Mouse (Mus musculus): ENCODE data around the gene Bfsp1. TPM values are rescaled to one million over a fixed set of nuclear protein-coding genes. Genes with fewer than 3 reads are reported as not detected.

Gene Bfsp1
- total RNA-seq, 1 experiment = 0.62 TPM

GRCm38 (mm10) chr2:143852295-143853275 is 10.4 kb downstream of the Bfsp1 start:
- H3K9me3 ChIP-seq (ENCODE audit: control insufficient read depth, insufficient read depth, low read depth, low read length) = no peaks in the 10 kb centered on the region
- no peaks in the 10 kb centered on the region for H3K36me3 ChIP-seq (ENCODE audit: control insufficient read depth, insufficient read depth, low read length, poor library complexity, severe bottlenecking)
- H3K4me3 ChIP-seq (ENCODE audit: insufficient read depth in 1 of 2, low read depth in 1 of 2, low read length in 2 of 2, poor library complexity in 1 of 2, severe bottlenecking in 1 of 2) = no peak overlapping the region
- TF ChIP-seq ZC3H11A (IDR thresholded peaks at IDR 0.05; ENCODE audit: borderline replicate concordance, low read depth, low read length) (no peak), MAFK (IDR thresholded peaks at IDR 0.05; ENCODE audit: insufficient read depth, low read depth, low read length) (no peak), HCFC1 (IDR thresholded peaks at IDR 0.05; ENCODE audit: borderline replicate concordance, insufficient read depth, low read length) (no peak)
- H3K4me1 ChIP-seq (ENCODE audit: control insufficient read depth in 2 of 2, insufficient read depth in 2 of 2, low read length in 2 of 2, poor library complexity in 1 of 2) = no peaks in the 10 kb centered on the region
- H3K27ac ChIP-seq (ENCODE audit: insufficient read depth, low read depth, low read length, poor library complexity, severe bottlenecking) = no peak overlapping the region
- no peak overlapping the region for H3K9ac ChIP-seq (ENCODE audit: insufficient read depth, low read depth, low read length, poor library complexity, severe bottlenecking)
- in situ Hi-C loops (cut with MboI; ENCODE audit: low sequenced_read_pairs in 2 of 2, unreplicated experiment in 2 of 2) = no loop called here
- no peak for DNase-seq (ENCODE audit: low read depth, low spot score)

GRCm38 (mm10) chr2:143851354-143852221 is 11.4 kb downstream of the Bfsp1 start:
- H3K27ac ChIP-seq (ENCODE audit: insufficient read depth, low read depth, low read length, poor library complexity, severe bottlenecking) = no peak overlapping the region
- no peak overlapping the region for H3K4me3 ChIP-seq (ENCODE audit: insufficient read depth in 1 of 2, low read depth in 1 of 2, low read length in 2 of 2, poor library complexity in 1 of 2, severe bottlenecking in 1 of 2)
- TF ChIP-seq ZC3H11A (IDR thresholded peaks at IDR 0.05; ENCODE audit: borderline replicate concordance, low read depth, low read length) (no peak), ZNF384 (IDR thresholded peaks at IDR 0.05; ENCODE audit: low read depth, low read length) (no peak), MAFK (IDR thresholded peaks at IDR 0.05; ENCODE audit: insufficient read depth, low read depth, low read length) (no peak), CHD2 (IDR thresholded peaks at IDR 0.05; ENCODE audit: low read depth, low read length) (no peak), HCFC1 (IDR thresholded peaks at IDR 0.05; ENCODE audit: borderline replicate concordance, insufficient read depth, low read length) (no peak)
- no peak for DNase-seq (ENCODE audit: low read depth, low spot score)
- no peaks in the 10 kb centered on the region for H3K9me3 ChIP-seq (ENCODE audit: control insufficient read depth, insufficient read depth, low read depth, low read length)
- H3K36me3 ChIP-seq (ENCODE audit: control insufficient read depth, insufficient read depth, low read length, poor library complexity, severe bottlenecking) = no peaks in the 10 kb centered on the region
- H3K4me1 ChIP-seq (ENCODE audit: control insufficient read depth in 2 of 2, insufficient read depth in 2 of 2, low read length in 2 of 2, poor library complexity in 1 of 2) = no peaks in the 10 kb centered on the region
- in situ Hi-C loops (cut with MboI; ENCODE audit: low sequenced_read_pairs in 2 of 2, unreplicated experiment in 2 of 2) = no loop called here
- no peak overlapping the region for H3K9ac ChIP-seq (ENCODE audit: insufficient read depth, low read depth, low read length, poor library complexity, severe bottlenecking)

GRCm38 (mm10) chr2:143847291-143847690 is 15.7 kb downstream of the Bfsp1 start:
- H3K27ac ChIP-seq (ENCODE audit: insufficient read depth, low read depth, low read length, poor library complexity, severe bottlenecking) = no peak overlapping the region
- H3K9ac ChIP-seq (ENCODE audit: insufficient read depth, low read depth, low read length, poor library complexity, severe bottlenecking) = no peak overlapping the region
- H3K36me3 ChIP-seq (ENCODE audit: control insufficient read depth, insufficient read depth, low read length, poor library complexity, severe bottlenecking) = no peaks in the 10 kb centered on the region
- H3K4me3 ChIP-seq (ENCODE audit: insufficient read depth in 1 of 2, low read depth in 1 of 2, low read length in 2 of 2, poor library complexity in 1 of 2, severe bottlenecking in 1 of 2) = no peak overlapping the region
- DNase-seq (ENCODE audit: low read depth, low spot score) = no peak
- in situ Hi-C loops (cut with MboI; ENCODE audit: low sequenced_read_pairs in 2 of 2, unreplicated experiment in 2 of 2) = loop anchor here in 1 of 2 experiments (25.0 kb wide), 1 partner anchor 365 kb away; no protein-coding TSS in a partner anchor
- H3K9me3 ChIP-seq (ENCODE audit: control insufficient read depth, insufficient read depth, low read depth, low read length) = no peaks in the 10 kb centered on the region
- no peaks in the 10 kb centered on the region for H3K4me1 ChIP-seq (ENCODE audit: control insufficient read depth in 2 of 2, insufficient read depth in 2 of 2, low read length in 2 of 2, poor library complexity in 1 of 2)
- TF ChIP-seq ZC3H11A (IDR thresholded peaks at IDR 0.05; ENCODE audit: borderline replicate concordance, low read depth, low read length) (no peak), CHD2 (IDR thresholded peaks at IDR 0.05; ENCODE audit: low read depth, low read length) (no peak), ZNF384 (IDR thresholded peaks at IDR 0.05; ENCODE audit: low read depth, low read length) (no peak)

- no peaks in the 10 kb centered on the region for H3K36me3 ChIP-seq (ENCODE audit: control insufficient read depth, insufficient read depth, low read length, poor library complexity, severe bottlenecking)
- in situ Hi-C loops (cut with MboI; ENCODE audit: low sequenced_read_pairs in 2 of 2, unreplicated experiment in 2 of 2) = loop anchor here in 1 of 2 experiments (25.0 kb wide), 1 partner anchor 366 kb away; no protein-coding TSS in a partner anchor
- TF ChIP-seq ZNF384 (IDR thresholded peaks at IDR 0.05; ENCODE audit: low read depth, low read length) (no peak), ZC3H11A (IDR thresholded peaks at IDR 0.05; ENCODE audit: borderline replicate concordance, low read depth, low read length) (no peak), HCFC1 (IDR thresholded peaks at IDR 0.05; ENCODE audit: borderline replicate concordance, insufficient read depth, low read length) (no peak), CHD2 (IDR thresholded peaks at IDR 0.05; ENCODE audit: low read depth, low read length) (no peak), MAFK (IDR thresholded peaks at IDR 0.05; ENCODE audit: insufficient read depth, low read depth, low read length) (no peak)
- no peak overlapping the region for H3K4me3 ChIP-seq (ENCODE audit: insufficient read depth in 1 of 2, low read depth in 1 of 2, low read length in 2 of 2, poor library complexity in 1 of 2, severe bottlenecking in 1 of 2)
- no peak overlapping the region for H3K9ac ChIP-seq (ENCODE audit: insufficient read depth, low read depth, low read length, poor library complexity, severe bottlenecking)
- no peaks in the 10 kb centered on the region for H3K4me1 ChIP-seq (ENCODE audit: control insufficient read depth in 2 of 2, insufficient read depth in 2 of 2, low read length in 2 of 2, poor library complexity in 1 of 2)
- H3K9me3 ChIP-seq (ENCODE audit: control insufficient read depth, insufficient read depth, low read depth, low read length) = no peaks in the 10 kb centered on the region
- DNase-seq (ENCODE audit: low read depth, low spot score) = no peak
- H3K27ac ChIP-seq (ENCODE audit: insufficient read depth, low read depth, low read length, poor library complexity, severe bottlenecking) = no peak overlapping the region
Measured at GRCm38 (mm10) chr2:143846799-143847198, 16.2 kb downstream of the Bfsp1 start.

All from ES-E14 (cell line).